Mouse (Mus musculus) embryonic facial prominence, embryonic 14.5 days (tissue): ENCODE results near the gene Carhsp1. TPM values are rescaled to one million over a fixed set of nuclear protein-coding genes. Genes with fewer than 3 reads are reported as not detected.

Experiments
- ATAC-seq: fragments of 200-750 bp; cut with Nextera tagmentation; 2 replicates; pipeline ENCODE4 v1.8.0; 2017; ENCODE audit warnings: low read depth, moderate number of reproducible peaks, moderate TSS enrichment
- DNase-seq: peaks from one replicate; pipeline ENCODE4 v3.0.0-alpha.2; 2015; ENCODE audit warnings: low spot score
- H3K27ac ChIP-seq: fragments of 300-500 bp; sonication (generic); replicated peaks from 2 replicates; pipeline ENCODE4 v1.5.1; 2014; ENCODE audit warnings: low read depth, mild to moderate bottlenecking, low read length, moderate library complexity
- H3K27me3 ChIP-seq: fragments of 300-500 bp; sonication (generic); replicated peaks from 2 replicates; pipeline ENCODE4 v1.6.1; 2014; ENCODE audit warnings: low read length; ENCODE audit not compliant: control insufficient read depth, insufficient read depth
- H3K36me3 ChIP-seq: fragments of 300-500 bp; sonication (generic); 2 replicates; pipeline ENCODE4 v1.6.1; 2014; ENCODE audit warnings: low read length, mixed read lengths; ENCODE audit not compliant: control insufficient read depth, insufficient read depth
- H3K4me1 ChIP-seq: fragments of 300-500 bp; sonication (generic); 2 replicates; pipeline ENCODE4 v1.6.1; 2014; ENCODE audit warnings: antibody characterized with exemption, low read length; ENCODE audit not compliant: control insufficient read depth, insufficient read depth
- H3K4me2 ChIP-seq: fragments of 300-500 bp; sonication (generic); 2 replicates; pipeline ENCODE4 v1.6.1; 2014; ENCODE audit warnings: low read depth, mild to moderate bottlenecking, low read length, moderate library complexity, mixed read lengths
- H3K4me3 ChIP-seq: fragments of 300-500 bp; sonication (generic); 2 replicates; pipeline ENCODE4 v1.5.1; 2014; ENCODE audit warnings: low read depth, mild to moderate bottlenecking, low read length
- H3K9ac ChIP-seq: fragments of 300-500 bp; sonication (generic); 2 replicates; pipeline ENCODE4 v1.6.1; 2014; ENCODE audit warnings: low read depth, mild to moderate bottlenecking, low read length, moderate library complexity, mixed read lengths
- H3K9me3 ChIP-seq: fragments of 300-500 bp; sonication (generic); 2 replicates; pipeline ENCODE4 v1.6.1; 2016; ENCODE audit warnings: low read length; ENCODE audit not compliant: control insufficient read depth
- WGBS: fragments of 180-500 bp; shearing (Covaris S2); extraction: QIAGEN DNeasy Blood & Tissue Kit; methylation state at CpG from one replicate; pipeline ENCODE4 v1.1.7; 2014; 5-methylcytosine and 5-hydroxymethylcytosine counted together
- microRNA-seq: library from miRNA; unstranded; fragments of <30 nt; microRNA quantifications from one replicate; pipeline ENCODE4, GENCODE M21; 2016; ENCODE audit warnings: borderline number of aligned reads
- polyA plus RNA-seq: library from polyadenylated mRNA; unstranded; fragments of >200 nt; fragmentation: Nextera tagmentation; extraction: Ambion mirVana; gene quantifications from 2 replicates; pipeline ENCODE4 v1.2.1, GENCODE M21; 2014

The Carhsp1 gene
- polyA plus RNA-seq, 1 experiment from 2014 or later, result 29.2 TPM

GRCm38 (mm10) chr16:8619659-8620314, 52.2 kb downstream of the Carhsp1 start:
- DNase-seq (peak; percentile 43), ATAC-seq (no peak)
- Histone ChIP-seq H3K9me3 (no peaks in the 10 kb centered on the region), H3K27ac (peak overlapping the region; percentile 55), H3K9ac (no peak overlapping the region), H3K36me3 (0 out of 2 replicates have a peak, but pooled peaks cover 8% of the 10 kb centered on the region), H3K4me2 (no peak overlapping the region), H3K4me3 (no peak overlapping the region), H3K27me3 (no peaks in the 10 kb centered on the region), H3K4me1 (no peaks in the 10 kb centered on the region)
- WGBS, result 51% methylated on average over 10 of the region's 10 CpGs

- no peaks in the 10 kb centered on the region for H3K9me3 ChIP-seq
- H3K4me2 ChIP-seq, result no peak overlapping the region
- H3K36me3 ChIP-seq, result peaks cover 18% of the 10 kb centered on the region
- H3K27me3 ChIP-seq, result no peaks in the 10 kb centered on the region
- DNase-seq, result no peak
- no peaks in the 10 kb centered on the region for H3K4me1 ChIP-seq
- H3K4me3 ChIP-seq, result no peak overlapping the region
- ATAC-seq, result no peak
- no peak overlapping the region for H3K27ac ChIP-seq
- no peak overlapping the region for H3K9ac ChIP-seq
- 89% methylated on average over 3 of the region's 3 CpGs for WGBS
These were observed 58.5 kb downstream of the Carhsp1 start for GRCm38 (mm10) chr16:8613447-8613846.

GRCm38 (mm10) chr16:8613039-8613438, 58.9 kb downstream of the Carhsp1 start:
- Histone ChIP-seq H3K4me2 (no peak overlapping the region), H3K4me1 (no peaks in the 10 kb centered on the region), H3K9me3 (no peaks in the 10 kb centered on the region), H3K4me3 (no peak overlapping the region), H3K27me3 (no peaks in the 10 kb centered on the region), H3K36me3 (peaks cover 16% of the 10 kb centered on the region), H3K9ac (no peak overlapping the region), H3K27ac (no peak overlapping the region)
- ATAC-seq (no peak), DNase-seq (no peak)
- WGBS, result 81% methylated on average over 4 of the region's 4 CpGs

- Histone ChIP-seq H3K9me3 (no peaks in the 10 kb centered on the region), H3K9ac (no peak overlapping the region), H3K27ac (no peak overlapping the region), H3K4me1 (no peaks in the 10 kb centered on the region), H3K4me2 (no peak overlapping the region), H3K36me3 (peaks cover 16% of the 10 kb centered on the region), H3K4me3 (no peak overlapping the region), H3K27me3 (no peaks in the 10 kb centered on the region)
- WGBS, result 82% methylated on average over 8 of the region's 8 CpGs
- DNase-seq (no peak), ATAC-seq (no peak)
These were observed 59.5 kb downstream of the Carhsp1 start for GRCm38 (mm10) chr16:8612214-8613005.

- H3K9ac ChIP-seq, result no peak overlapping the region
- WGBS, result 42% methylated on average over 3 of the region's 3 CpGs
- H3K4me2 ChIP-seq, result no peak overlapping the region
- no peaks in the 10 kb centered on the region for H3K27me3 ChIP-seq
- H3K4me1 ChIP-seq, result no peaks in the 10 kb centered on the region
- H3K36me3 ChIP-seq, result peaks cover 19% of the 10 kb centered on the region
- no peaks in the 10 kb centered on the region for H3K9me3 ChIP-seq
- DNase-seq (no peak), ATAC-seq (no peak)
- no peak overlapping the region for H3K27ac ChIP-seq
- H3K4me3 ChIP-seq, result no peak overlapping the region
These were observed 61.6 kb downstream of the Carhsp1 start for GRCm38 (mm10) chr16:8610397-8610796.

Small RNAs within 50 kb of the gene (microRNA-seq; reads per million reads assigned to microRNA genes)
- not detected for gene Gm22137

Other genes with a start within 250 kb of the Carhsp1 start
- not detected in 2 replicates for gene Tmem114, start 247.0 kb downstream of the Carhsp1 start, polyA plus RNA-seq
- 27.2 and 28.6 TPM in 2 replicates for gene Mettl22, start 201.4 kb downstream of the Carhsp1 start, polyA plus RNA-seq
- 18.0 and 20.6 TPM in 2 replicates for gene Abat, start 158.7 kb downstream of the Carhsp1 start, polyA plus RNA-seq
- gene Pmm2, start 34.5 kb downstream of the Carhsp1 start, polyA plus RNA-seq, result 42.4 and 47.5 TPM in 2 replicates
- gene Tmem186, start 34.4 kb downstream of the Carhsp1 start, polyA plus RNA-seq, result 11.4 and 14.1 TPM in 2 replicates
- not detected in 2 replicates for gene Gm5767, start 8.6 kb upstream of the Carhsp1 start, polyA plus RNA-seq
- 35.7 and 39.2 TPM in 2 replicates for gene Usp7, start 120.2 kb upstream of the Carhsp1 start, polyA plus RNA-seq
- 16.5 and 22.1 TPM in 2 replicates for gene 1810013L24Rik, start 157.9 kb upstream of the Carhsp1 start, polyA plus RNA-seq